Mouse (Mus musculus): ENCODE measurements at regions not wholly inside any gene's neighbourhood (a gene's known extent, or its start where the extent isn't known, plus 50 kb on each side); places are given as distances from the start of the nearest gene placed in this dataset.

DNA sequence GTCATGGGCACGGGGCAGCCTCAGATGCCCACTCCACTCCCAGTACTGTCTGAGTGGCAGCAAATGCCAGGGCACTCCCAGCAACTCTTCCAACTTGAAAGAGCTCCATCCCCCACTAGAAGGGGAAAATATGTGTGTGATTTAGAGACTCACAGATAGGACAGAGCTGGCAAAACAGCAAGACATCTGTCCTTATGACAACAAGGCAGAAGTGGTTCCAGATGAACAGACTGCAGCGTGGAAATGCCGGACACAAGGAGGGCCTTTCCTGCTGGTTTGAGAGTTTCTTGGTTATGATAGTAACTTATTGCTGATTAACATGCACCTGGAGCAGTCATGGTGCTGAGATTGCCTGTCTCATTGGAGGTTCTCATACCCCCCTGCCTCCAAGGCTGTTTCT is 192.4 kb upstream of the Nfe2l3 start:
- WGBS = 63% methylated on average over 3 of the region's 3 CpGs
- no peak for ATAC-seq (replicated peaks; ENCODE audit: extremely low read depth, insufficient read depth, low FRiP score)
- H3K36me3 ChIP-seq (ENCODE audit: control insufficient read depth, insufficient read depth) = no peaks in the 10 kb centered on the region
- no peak overlapping the region for H3K9ac ChIP-seq (ENCODE audit: low read length)
- no peak overlapping the region for H3K27ac ChIP-seq (ENCODE audit: low read length)
- no peak overlapping the region for H3K4me3 ChIP-seq (ENCODE audit: low read length)
- H3K9me3 ChIP-seq (replicated peaks; ENCODE audit: control insufficient read depth, low read length) = peaks cover 7% of the 10 kb centered on the region
- H3K27me3 ChIP-seq (ENCODE audit: control insufficient read depth, insufficient read depth, low read length) = no peaks in the 10 kb centered on the region
- no peak overlapping the region for H3K4me2 ChIP-seq (ENCODE audit: low read depth, low read length)
- H3K4me1 ChIP-seq (ENCODE audit: control insufficient read depth, insufficient read depth, low read length) = no peaks in the 10 kb centered on the region

DNA sequence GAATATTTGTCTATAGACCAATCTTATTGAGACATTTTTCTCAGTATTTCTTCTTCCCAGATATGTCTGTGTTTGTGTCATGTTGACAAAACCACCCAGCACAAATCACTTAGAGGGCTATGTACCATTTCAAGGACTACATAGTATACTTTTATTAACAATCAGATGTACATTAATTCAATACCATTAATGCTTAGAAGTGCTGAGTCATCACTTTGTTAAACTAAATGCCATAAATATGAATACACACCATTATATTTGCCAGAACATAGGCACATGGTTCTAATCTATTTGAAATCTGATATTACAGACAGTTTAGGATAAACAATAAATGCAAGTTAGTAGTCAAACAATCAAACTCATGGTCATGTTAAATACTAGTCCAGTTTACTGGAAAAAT is 182.2 kb upstream of the Nfe2l3 start:
- H3K27ac ChIP-seq (ENCODE audit: low read length) = no peak overlapping the region
- no peak for ATAC-seq (replicated peaks; ENCODE audit: extremely low read depth, insufficient read depth, low FRiP score)

DNA sequence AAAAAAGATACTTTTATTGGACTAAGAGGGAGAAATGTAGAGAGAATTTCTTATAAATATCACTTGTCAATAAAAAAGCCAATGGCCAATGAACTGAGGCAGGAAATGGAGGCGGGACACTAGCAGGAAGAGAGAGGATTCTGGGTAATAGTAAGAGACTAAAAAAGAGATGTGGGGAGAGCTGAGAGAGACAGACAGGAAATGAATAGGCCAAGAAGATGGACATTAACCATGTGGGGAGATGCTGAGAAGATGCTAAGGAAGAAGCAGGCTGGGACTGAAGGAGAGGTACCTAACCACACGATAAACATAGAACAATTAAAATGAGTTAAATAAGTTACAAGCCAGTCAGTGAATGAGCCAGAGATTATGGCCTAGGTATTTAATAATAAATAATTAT is 181.0 kb upstream of the Nfe2l3 start:
- no peak overlapping the region for H3K4me3 ChIP-seq (ENCODE audit: low read length)
- WGBS = 92% methylated on average over 2 of the region's 2 CpGs
- H3K27me3 ChIP-seq (ENCODE audit: control insufficient read depth, insufficient read depth, low read length) = no peaks in the 10 kb centered on the region
- H3K4me1 ChIP-seq (ENCODE audit: control insufficient read depth, insufficient read depth, low read length) = no peaks in the 10 kb centered on the region
- no peak overlapping the region for H3K4me2 ChIP-seq (ENCODE audit: low read depth, low read length)
- H3K9me3 ChIP-seq (replicated peaks; ENCODE audit: control insufficient read depth, low read length) = no peaks in the 10 kb centered on the region
- H3K27ac ChIP-seq (ENCODE audit: low read length) = no peak overlapping the region
- H3K9ac ChIP-seq (ENCODE audit: low read length) = no peak overlapping the region
- H3K36me3 ChIP-seq (ENCODE audit: control insufficient read depth, insufficient read depth) = no peaks in the 10 kb centered on the region
- no peak for ATAC-seq (replicated peaks; ENCODE audit: extremely low read depth, insufficient read depth, low FRiP score)

More for the DNA sequence above, 182.2 kb upstream of the Nfe2l3 start:
- Histone ChIP-seq H3K4me3 (ENCODE audit: low read length) (no peak overlapping the region), H3K27me3 (ENCODE audit: control insufficient read depth, insufficient read depth, low read length) (no peaks in the 10 kb centered on the region), H3K4me1 (ENCODE audit: control insufficient read depth, insufficient read depth, low read length) (no peaks in the 10 kb centered on the region), H3K9me3 (replicated peaks; ENCODE audit: control insufficient read depth, low read length) (no peaks in the 10 kb centered on the region), H3K9ac (ENCODE audit: low read length) (no peak overlapping the region), H3K36me3 (ENCODE audit: control insufficient read depth, insufficient read depth) (no peaks in the 10 kb centered on the region), H3K4me2 (ENCODE audit: low read depth, low read length) (no peak overlapping the region)

DNA sequence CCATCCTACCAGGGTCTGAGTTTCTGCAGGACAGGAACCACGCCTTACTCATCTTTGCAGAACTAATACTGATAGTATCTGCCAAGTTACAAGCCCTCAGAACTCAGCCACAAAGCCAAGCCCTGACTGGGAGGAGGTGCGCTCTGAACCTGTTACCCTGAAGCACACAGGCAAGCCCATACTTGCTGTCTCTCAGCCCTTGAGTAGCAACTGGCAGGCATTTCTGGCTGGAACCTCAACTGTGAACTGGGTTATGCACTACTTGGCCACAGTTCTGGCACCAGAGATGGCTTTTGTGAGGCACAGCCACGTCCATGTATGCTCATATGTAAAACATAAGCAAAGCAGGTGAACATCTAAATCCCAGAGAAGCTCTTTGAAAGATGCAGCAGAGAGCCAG is 179.7 kb upstream of the Nfe2l3 start:
- 86% methylated on average over 3 of the region's 3 CpGs for WGBS
- no peak overlapping the region for H3K4me2 ChIP-seq (ENCODE audit: low read depth, low read length)
- no peaks in the 10 kb centered on the region for H3K27me3 ChIP-seq (ENCODE audit: control insufficient read depth, insufficient read depth, low read length)
- H3K27ac ChIP-seq (ENCODE audit: low read length) = no peak overlapping the region
- H3K36me3 ChIP-seq (ENCODE audit: control insufficient read depth, insufficient read depth) = no peaks in the 10 kb centered on the region
- ATAC-seq (replicated peaks; ENCODE audit: extremely low read depth, insufficient read depth, low FRiP score) = no peak
- no peak overlapping the region for H3K9ac ChIP-seq (ENCODE audit: low read length)
- no peaks in the 10 kb centered on the region for H3K9me3 ChIP-seq (replicated peaks; ENCODE audit: control insufficient read depth, low read length)
- H3K4me1 ChIP-seq (ENCODE audit: control insufficient read depth, insufficient read depth, low read length) = no peaks in the 10 kb centered on the region
- no peak overlapping the region for H3K4me3 ChIP-seq (ENCODE audit: low read length)

DNA sequence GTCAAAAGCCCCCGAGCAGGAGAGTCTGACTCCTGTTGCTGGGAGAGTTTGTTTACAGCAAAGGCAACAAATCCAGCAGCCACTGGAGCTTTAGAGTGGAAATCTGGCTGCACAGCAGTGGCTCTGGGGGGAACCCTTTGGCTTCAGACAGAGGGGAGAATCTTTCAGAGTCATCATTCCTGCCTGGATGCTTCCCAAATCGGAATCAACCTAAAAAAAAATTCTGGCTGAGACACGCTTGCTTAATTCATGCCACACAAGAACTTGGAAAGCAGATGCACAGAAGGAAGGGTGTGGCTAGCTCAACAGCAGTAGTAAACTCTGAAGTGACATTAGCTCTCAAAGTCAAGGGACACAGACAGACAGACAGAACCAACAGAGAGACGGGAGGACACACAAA is 175.8 kb upstream of the Nfe2l3 start:
- Histone ChIP-seq H3K27ac (ENCODE audit: low read length) (no peak overlapping the region), H3K27me3 (ENCODE audit: control insufficient read depth, insufficient read depth, low read length) (no peaks in the 10 kb centered on the region), H3K4me3 (ENCODE audit: low read length) (no peak overlapping the region), H3K9ac (ENCODE audit: low read length) (no peak overlapping the region), H3K9me3 (replicated peaks; ENCODE audit: control insufficient read depth, low read length) (no peaks in the 10 kb centered on the region), H3K4me2 (ENCODE audit: low read depth, low read length) (no peak overlapping the region), H3K4me1 (ENCODE audit: control insufficient read depth, insufficient read depth, low read length) (no peaks in the 10 kb centered on the region), H3K36me3 (ENCODE audit: control insufficient read depth, insufficient read depth) (no peaks in the 10 kb centered on the region)
- no peak for ATAC-seq (replicated peaks; ENCODE audit: extremely low read depth, insufficient read depth, low FRiP score)
- WGBS = 51% methylated on average over 4 of the region's 4 CpGs

DNA sequence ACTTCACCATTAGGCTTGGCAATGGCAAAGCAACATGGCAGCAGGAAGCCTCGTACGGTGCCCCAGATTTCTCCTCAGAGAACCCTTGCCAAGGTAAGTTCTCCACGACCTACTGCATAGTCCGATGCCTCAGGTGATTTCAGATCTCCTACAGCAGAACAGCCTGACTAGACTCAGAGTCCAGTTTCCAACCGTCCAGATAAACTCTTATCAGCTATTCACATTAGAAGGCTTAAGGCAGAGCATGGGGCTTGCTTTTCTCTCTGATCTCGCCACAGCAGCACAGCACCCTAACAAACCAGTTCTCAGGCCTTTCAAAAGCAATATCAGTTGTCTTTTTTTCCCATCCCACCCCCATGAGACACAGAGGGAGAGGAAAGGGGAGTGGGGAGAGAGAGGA is 174.9 kb upstream of the Nfe2l3 start:
- H3K27me3 ChIP-seq (ENCODE audit: control insufficient read depth, insufficient read depth, low read length) = no peaks in the 10 kb centered on the region
- H3K27ac ChIP-seq (ENCODE audit: low read length) = no peak overlapping the region
- no peak overlapping the region for H3K4me2 ChIP-seq (ENCODE audit: low read depth, low read length)
- WGBS = 60% methylated on average over 6 of the region's 6 CpGs
- no peak for ATAC-seq (replicated peaks; ENCODE audit: extremely low read depth, insufficient read depth, low FRiP score)
- H3K4me3 ChIP-seq (ENCODE audit: low read length) = no peak overlapping the region
- no peaks in the 10 kb centered on the region for H3K36me3 ChIP-seq (ENCODE audit: control insufficient read depth, insufficient read depth)
- no peak overlapping the region for H3K9ac ChIP-seq (ENCODE audit: low read length)
- no peaks in the 10 kb centered on the region for H3K4me1 ChIP-seq (ENCODE audit: control insufficient read depth, insufficient read depth, low read length)
- H3K9me3 ChIP-seq (replicated peaks; ENCODE audit: control insufficient read depth, low read length) = no peaks in the 10 kb centered on the region

DNA sequence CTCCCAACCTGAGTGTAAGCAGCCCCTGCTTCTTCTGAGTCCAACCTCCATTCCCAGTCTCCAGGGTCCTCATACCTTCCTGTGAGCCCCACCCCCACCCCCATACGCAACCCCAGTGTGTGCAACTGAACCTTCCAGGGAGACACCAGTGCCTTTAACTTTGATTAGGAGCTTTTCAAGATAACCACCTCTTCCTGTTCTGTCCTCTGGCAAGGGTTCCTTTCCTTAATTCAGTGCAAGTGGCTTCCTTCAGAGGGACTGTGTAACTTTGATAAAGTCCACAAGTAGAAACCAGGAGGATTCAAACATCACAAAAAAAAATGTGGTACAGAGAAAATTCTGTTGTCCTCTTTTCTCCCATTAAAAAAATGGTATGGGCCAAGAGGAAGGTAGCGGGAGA is 174.2 kb upstream of the Nfe2l3 start:
- no peaks in the 10 kb centered on the region for H3K27me3 ChIP-seq (ENCODE audit: control insufficient read depth, insufficient read depth, low read length)
- no peak overlapping the region for H3K27ac ChIP-seq (ENCODE audit: low read length)
- no peak for ATAC-seq (replicated peaks; ENCODE audit: extremely low read depth, insufficient read depth, low FRiP score)
- no peak overlapping the region for H3K9ac ChIP-seq (ENCODE audit: low read length)
- no peaks in the 10 kb centered on the region for H3K36me3 ChIP-seq (ENCODE audit: control insufficient read depth, insufficient read depth)
- H3K9me3 ChIP-seq (replicated peaks; ENCODE audit: control insufficient read depth, low read length) = no peaks in the 10 kb centered on the region
- H3K4me3 ChIP-seq (ENCODE audit: low read length) = no peak overlapping the region
- H3K4me1 ChIP-seq (ENCODE audit: control insufficient read depth, insufficient read depth, low read length) = no peaks in the 10 kb centered on the region
- 56% methylated on average over 2 of the region's 2 CpGs for WGBS
- no peak overlapping the region for H3K4me2 ChIP-seq (ENCODE audit: low read depth, low read length)

DNA sequence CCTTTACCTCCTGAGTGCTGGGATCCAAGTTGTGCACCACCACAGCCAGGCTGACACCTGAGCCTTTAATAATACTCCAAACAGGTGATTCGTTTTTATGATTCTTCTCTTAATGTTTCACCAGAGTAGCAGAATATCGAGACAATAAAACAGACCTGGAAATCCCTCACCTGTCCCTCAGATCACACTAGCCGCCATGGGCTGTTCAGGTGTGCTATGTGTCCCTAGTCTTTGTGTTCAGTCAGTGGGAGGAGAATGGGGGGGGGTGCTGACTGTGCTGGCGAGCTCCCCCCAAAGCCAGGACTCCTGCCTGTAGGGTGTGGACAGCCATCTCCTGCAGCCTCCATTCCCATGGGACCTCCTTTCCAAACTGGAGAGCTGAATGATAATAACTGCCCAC is 168.9 kb upstream of the Nfe2l3 start:
- H3K36me3 ChIP-seq (ENCODE audit: control insufficient read depth, insufficient read depth) = no peaks in the 10 kb centered on the region
- no peaks in the 10 kb centered on the region for H3K9me3 ChIP-seq (replicated peaks; ENCODE audit: control insufficient read depth, low read length)
- H3K27ac ChIP-seq (ENCODE audit: low read length) = no peak overlapping the region
- 71% methylated on average over 4 of the region's 4 CpGs for WGBS
- peaks cover 1% of the 10 kb centered on the region for H3K4me1 ChIP-seq (ENCODE audit: control insufficient read depth, insufficient read depth, low read length)
- H3K9ac ChIP-seq (ENCODE audit: low read length) = no peak overlapping the region
- no peak for ATAC-seq (replicated peaks; ENCODE audit: extremely low read depth, insufficient read depth, low FRiP score)
- no peaks in the 10 kb centered on the region for H3K27me3 ChIP-seq (ENCODE audit: control insufficient read depth, insufficient read depth, low read length)
- no peak overlapping the region for H3K4me3 ChIP-seq (ENCODE audit: low read length)
- H3K4me2 ChIP-seq (ENCODE audit: low read depth, low read length) = no peak overlapping the region

DNA sequence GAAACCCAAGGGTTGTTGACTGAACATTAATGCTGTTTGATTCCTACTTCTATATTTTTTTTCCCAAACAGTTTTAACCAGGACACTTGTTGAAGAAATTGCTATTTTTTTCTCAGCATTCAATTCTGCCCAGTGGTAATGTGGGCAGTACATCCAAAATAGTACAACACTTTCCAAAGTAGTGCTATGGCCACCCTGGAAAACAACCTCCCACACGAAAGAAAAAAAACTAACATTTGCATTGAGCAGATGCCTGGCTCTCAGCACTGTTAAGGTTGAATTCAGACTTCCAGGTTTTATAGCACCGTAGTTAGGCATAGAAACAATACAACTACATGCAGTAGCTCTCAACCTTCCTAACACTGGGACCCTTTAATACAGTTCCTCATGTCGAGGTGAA is 167.1 kb upstream of the Nfe2l3 start:
- no peak for ATAC-seq (replicated peaks; ENCODE audit: extremely low read depth, insufficient read depth, low FRiP score)
- Histone ChIP-seq H3K27me3 (ENCODE audit: control insufficient read depth, insufficient read depth, low read length) (no peaks in the 10 kb centered on the region), H3K4me1 (ENCODE audit: control insufficient read depth, insufficient read depth, low read length) (peaks cover 14% of the 10 kb centered on the region), H3K9me3 (replicated peaks; ENCODE audit: control insufficient read depth, low read length) (no peaks in the 10 kb centered on the region), H3K27ac (ENCODE audit: low read length) (no peak overlapping the region), H3K4me2 (ENCODE audit: low read depth, low read length) (no peak overlapping the region), H3K4me3 (ENCODE audit: low read length) (no peak overlapping the region), H3K9ac (ENCODE audit: low read length) (no peak overlapping the region), H3K36me3 (ENCODE audit: control insufficient read depth, insufficient read depth) (no peaks in the 10 kb centered on the region)
- 75% methylated on average over 3 of the region's 3 CpGs for WGBS

DNA sequence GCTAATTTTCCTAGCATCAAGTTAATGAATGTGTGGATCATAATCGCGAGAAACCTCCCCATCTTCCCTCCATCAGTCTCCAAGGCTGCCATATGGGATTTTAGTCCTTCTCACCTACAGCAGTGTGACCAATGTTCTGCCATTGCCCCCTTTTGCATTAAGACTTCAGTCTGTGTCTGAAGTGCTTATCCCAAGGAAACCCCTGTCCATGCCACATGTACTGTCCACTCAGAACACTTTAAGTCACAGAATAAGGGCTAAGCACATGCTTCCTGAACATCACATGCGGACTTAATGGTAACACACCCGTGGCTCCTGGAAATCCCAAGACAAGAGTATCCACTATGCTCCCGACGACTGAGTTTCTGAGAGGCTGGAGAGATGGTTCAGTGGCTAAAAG is 165.7 kb upstream of the Nfe2l3 start:
- no peaks in the 10 kb centered on the region for H3K9me3 ChIP-seq (replicated peaks; ENCODE audit: control insufficient read depth, low read length)
- H3K27ac ChIP-seq (ENCODE audit: low read length) = no peak overlapping the region
- H3K27me3 ChIP-seq (ENCODE audit: control insufficient read depth, insufficient read depth, low read length) = no peaks in the 10 kb centered on the region
- H3K9ac ChIP-seq (ENCODE audit: low read length) = no peak overlapping the region
- no peak for ATAC-seq (replicated peaks; ENCODE audit: extremely low read depth, insufficient read depth, low FRiP score)
- H3K36me3 ChIP-seq (ENCODE audit: control insufficient read depth, insufficient read depth) = no peaks in the 10 kb centered on the region
- H3K4me2 ChIP-seq (ENCODE audit: low read depth, low read length) = no peak overlapping the region
- WGBS = 86% methylated on average over 6 of the region's 6 CpGs
- H3K4me3 ChIP-seq (ENCODE audit: low read length) = no peak overlapping the region
- H3K4me1 ChIP-seq (ENCODE audit: control insufficient read depth, insufficient read depth, low read length) = peaks cover 14% of the 10 kb centered on the region

Measured in heart, embryonic 16.5 days (tissue).